Mouse (Mus musculus): ENCODE results near the gene Foxp1.

GRCm38 (mm10) chr6:99268171-99269061 lies 254.1 kb downstream of the Foxp1 start:
- TF ChIP-seq CTCF (IDR thresholded peaks at IDR 0.05; ENCODE audit: control insufficient read depth, insufficient read depth, low read length) (no peak), POLR2A (IDR thresholded peaks at IDR 0.05; ENCODE audit: borderline replicate concordance, control insufficient read depth, low read depth, low read length) (no peak)

Data from bone marrow, adult 2 months (tissue).